Comparison of ENCODE assay signal across 20 mouse cellular contexts in the genomic region with DNA sequence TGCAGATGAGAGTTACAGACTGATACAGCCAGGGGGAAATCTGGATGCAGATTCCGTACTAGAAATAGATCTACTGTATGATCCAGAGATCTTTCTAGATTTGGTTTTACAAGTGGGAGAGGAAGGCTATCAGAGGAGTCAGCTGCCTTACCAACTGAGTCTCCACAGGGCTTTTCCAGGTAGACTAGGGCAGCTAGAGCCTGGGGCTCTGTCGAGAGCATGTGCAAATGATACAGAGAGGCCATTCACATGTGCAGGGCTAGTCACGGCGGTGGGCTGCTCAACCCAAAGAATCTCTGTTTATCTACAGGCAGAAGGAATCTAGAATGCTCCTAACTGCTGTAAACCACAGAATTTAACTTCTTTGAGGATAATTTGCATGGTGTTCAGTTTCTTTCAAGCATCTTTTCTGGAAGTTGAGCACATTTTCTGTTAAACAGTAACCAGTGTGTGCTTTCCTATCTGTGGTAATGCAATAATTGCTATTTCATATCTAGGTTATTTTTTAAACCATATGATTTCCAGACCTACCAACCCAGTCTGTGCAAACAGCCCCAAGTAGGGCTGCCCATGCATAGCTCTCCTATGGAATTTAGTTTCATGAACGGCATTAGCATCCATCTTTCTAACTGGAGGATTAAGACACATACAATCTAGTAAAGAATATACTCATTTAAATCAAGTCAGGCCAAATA.
DNase-seq lines count a peak whose midpoint lies in the region; ATAC-seq and TF ChIP-seq lines count a peak whose summit lies in the region.
"Had no signal": no experiment of that assay in that cellular context is flagged by ENCODE, and none has a peak within 500 bp of the region (broad histone marks: within the 10 kb centered on the region; RNA-seq: fewer than 3 reads in every experiment).

No protein-coding gene starts in this region.

- H3K9ac ChIP-seq in lung, postnatal 0 days (replicated peaks; ENCODE audit: low read depth), result no peak overlapping the region
- no peak overlapping the region for H3K9ac ChIP-seq in stomach, embryonic 16.5 days (ENCODE audit: low read length)
- H3K9ac ChIP-seq: embryonic facial prominence, embryonic 12.5 days; forebrain, embryonic 15.5 days; heart, embryonic 15.5 days; hindbrain, embryonic 15.5 days had no signal

- H3K36me3 ChIP-seq in lung, postnatal 0 days (ENCODE audit: insufficient read depth, low read length), result no peaks in the 10 kb centered on the region
- no peaks in the 10 kb centered on the region for H3K36me3 ChIP-seq in stomach, embryonic 16.5 days (ENCODE audit: control insufficient read depth, insufficient read depth, low read length)
- no peaks in the 10 kb centered on the region for H3K36me3 ChIP-seq in hindbrain, embryonic 10.5 days
- H3K36me3 ChIP-seq: embryonic facial prominence, embryonic 12.5 days; forebrain, embryonic 15.5 days; heart, embryonic 15.5 days; hindbrain, embryonic 15.5 days had no signal

- H3K4me1 ChIP-seq in lung, postnatal 0 days (ENCODE audit: insufficient read depth, low read depth, low read length), result no peaks in the 10 kb centered on the region; the same call in 1 of the 2 replicates
- no peaks in the 10 kb centered on the region for H3K4me1 ChIP-seq in stomach, embryonic 16.5 days (ENCODE audit: control insufficient read depth, insufficient read depth, low read length)
- 0 out of 2 replicates have a peak, but pooled peaks cover 3% of the 10 kb centered on the region for H3K4me1 ChIP-seq in hindbrain, embryonic 10.5 days (replicated peaks)
- H3K4me1 ChIP-seq: embryonic facial prominence, embryonic 12.5 days; forebrain, embryonic 15.5 days; heart, embryonic 15.5 days; hindbrain, embryonic 15.5 days had no signal

- no peak overlapping the region for H3K4me2 ChIP-seq in lung, postnatal 0 days (replicated peaks; ENCODE audit: low read depth, low read length)
- peak overlapping the region; percentile 8; the same call in 1 of the 2 replicates for H3K4me2 ChIP-seq in stomach, embryonic 16.5 days (ENCODE audit: low read depth, low read length)
- H3K4me2 ChIP-seq: embryonic facial prominence, embryonic 12.5 days; forebrain, embryonic 15.5 days; heart, embryonic 11.5 days; heart, embryonic 15.5 days; hindbrain, embryonic 15.5 days had no signal

- H3K27me3 ChIP-seq in lung, postnatal 0 days (replicated peaks; ENCODE audit: insufficient read depth, low read length), result no peaks in the 10 kb centered on the region
- no peaks in the 10 kb centered on the region for H3K27me3 ChIP-seq in stomach, embryonic 16.5 days (ENCODE audit: control insufficient read depth, insufficient read depth, low read length)
- H3K27me3 ChIP-seq in hindbrain, embryonic 10.5 days (ENCODE audit: insufficient read depth, poor library complexity, severe bottlenecking), result no peaks in the 10 kb centered on the region
- H3K27me3 ChIP-seq: embryonic facial prominence, embryonic 12.5 days; forebrain, embryonic 15.5 days; heart, embryonic 15.5 days; hindbrain, embryonic 15.5 days had no signal

- H3K4me3 ChIP-seq in lung, postnatal 0 days (ENCODE audit: low read depth, low read length), result no peak overlapping the region
- H3K4me3 ChIP-seq in stomach, embryonic 16.5 days (replicated peaks; ENCODE audit: low read length), result no peak overlapping the region
- no peak overlapping the region for H3K4me3 ChIP-seq in hindbrain, embryonic 10.5 days
- H3K4me3 ChIP-seq: embryonic facial prominence, embryonic 12.5 days; forebrain, embryonic 15.5 days; heart, adult 2 months; heart, embryonic 15.5 days; hindbrain, embryonic 15.5 days had no signal

- no peaks in the 10 kb centered on the region for H3K9me3 ChIP-seq in lung, postnatal 0 days (ENCODE audit: low read length)
- H3K9me3 ChIP-seq in stomach, embryonic 16.5 days (replicated peaks; ENCODE audit: control insufficient read depth, low read length), result no peaks in the 10 kb centered on the region
- H3K9me3 ChIP-seq in hindbrain, embryonic 10.5 days, result no peaks in the 10 kb centered on the region
- H3K9me3 ChIP-seq: embryonic facial prominence, embryonic 12.5 days; forebrain, embryonic 15.5 days; heart, embryonic 15.5 days; hindbrain, embryonic 15.5 days had no signal

- DNase-seq in heart, adult 11 months, result peak; percentile 25
- DNase-seq in heart, postnatal 36 days, result no peak
- no peak for DNase-seq in lung, postnatal 0 days (ENCODE audit: low spot score)
- no peak for DNase-seq in lung, postnatal 25 days (ENCODE audit: low spot score)
- DNase-seq in hindbrain, embryonic 10.5 days (ENCODE audit: low spot score), result no peak
- DNase-seq in layer of hippocampus, postnatal 25 days (ENCODE audit: extremely low spot score in 1 of 2, low spot score in 1 of 2), result no peak
- DNase-seq: adrenal gland, postnatal 14 days; cerebellum, adult 11-12 months; cerebellum, adult 9-10 months; cerebellum, postnatal 25 days; gastrocnemius, postnatal 10 days; heart, adult 2 months; heart, postnatal 14 days had no signal

- 61% methylated on average over 5 of the region's 5 CpGs for WGBS in lung, postnatal 0 days
- 66% methylated on average over 5 of the region's 5 CpGs for WGBS in stomach, embryonic 16.5 days
- 80% methylated on average over 5 of the region's 5 CpGs for WGBS in hindbrain, embryonic 10.5 days

- no peak for TF ChIP-seq CTCF in lung, postnatal 0 days (IDR thresholded peaks at IDR 0.05)

- TF ChIP-seq EP300 in lung, postnatal 0 days (IDR thresholded peaks at IDR 0.05), result no peak

- no peak overlapping the region for H3K27ac ChIP-seq in lung, postnatal 0 days (ENCODE audit: low read length)
- peak overlapping the region; percentile 52 for H3K27ac ChIP-seq in stomach, embryonic 16.5 days (ENCODE audit: low read length)
- H3K27ac ChIP-seq in hindbrain, embryonic 10.5 days, result no peak overlapping the region
- H3K27ac ChIP-seq: embryonic facial prominence, embryonic 12.5 days; forebrain, embryonic 15.5 days; heart, adult 2 months; heart, embryonic 15.5 days; hindbrain, embryonic 15.5 days had no signal

- 0 out of 2 replicates have a peak, but pooled peaks have one; percentile 25 for ATAC-seq in lung, postnatal 0 days
- peak; percentile 82; the same call in 1 of the 2 replicates for ATAC-seq in stomach, embryonic 16.5 days (ENCODE audit: insufficient read depth, low FRiP score)
- ATAC-seq: activated CD4-positive, CD25-positive, alpha-beta regulatory T cell, adult 4 months; forebrain, embryonic 15.5 days had no signal

- intact Hi-C loops in heart, postnatal 36 days (cut with DNase I), result no loop called here
